Mouse (Mus musculus): ENCODE results near the gene Eif3i. TPM values are rescaled to one million over a fixed set of nuclear protein-coding genes. Genes with fewer than 3 reads are reported as not detected.

Gene Eif3i
- polyA plus RNA-seq, 1 experiment from 2014 or later = 288 TPM

DNA sequence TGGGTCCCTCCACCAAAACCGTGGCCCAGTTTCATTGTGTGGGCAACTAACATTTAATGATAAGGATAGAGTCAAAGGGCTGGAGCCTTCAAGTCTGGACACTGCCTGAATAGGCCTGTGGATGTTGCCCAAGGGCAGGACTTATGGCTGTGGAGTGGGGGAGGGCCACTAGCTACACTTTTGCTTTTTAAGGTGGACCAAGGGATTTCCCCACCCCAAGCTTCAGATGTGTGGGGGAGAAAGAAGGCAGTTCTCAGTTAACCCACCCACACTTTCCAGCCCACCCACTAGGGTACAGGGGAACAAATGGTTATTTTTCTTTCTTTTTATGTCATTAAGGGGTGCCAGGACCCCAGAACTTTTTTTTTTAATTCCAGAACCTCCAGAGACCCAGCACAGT, 16.1 kb downstream of the Eif3i start:
- H3K9me3 ChIP-seq = no peaks in the 10 kb centered on the region
- no peaks in the 10 kb centered on the region for H3K27me3 ChIP-seq
- no peaks in the 10 kb centered on the region for H3K36me3 ChIP-seq
- no peak overlapping the region for H3K27ac ChIP-seq
- H3K4me1 ChIP-seq = peaks cover 12% of the 10 kb centered on the region
- peak overlapping the region; percentile 71 for H3K4me2 ChIP-seq (replicated peaks)
- 75% methylated on average over 1 of the region's 1 CpGs for WGBS
- no peak for ATAC-seq (ENCODE audit: low FRiP score, low read depth)
- H3K9ac ChIP-seq = peak overlapping the region; percentile 67; the same call in 1 of the 2 replicates
- H3K4me3 ChIP-seq = peak overlapping the region; percentile 53

DNA sequence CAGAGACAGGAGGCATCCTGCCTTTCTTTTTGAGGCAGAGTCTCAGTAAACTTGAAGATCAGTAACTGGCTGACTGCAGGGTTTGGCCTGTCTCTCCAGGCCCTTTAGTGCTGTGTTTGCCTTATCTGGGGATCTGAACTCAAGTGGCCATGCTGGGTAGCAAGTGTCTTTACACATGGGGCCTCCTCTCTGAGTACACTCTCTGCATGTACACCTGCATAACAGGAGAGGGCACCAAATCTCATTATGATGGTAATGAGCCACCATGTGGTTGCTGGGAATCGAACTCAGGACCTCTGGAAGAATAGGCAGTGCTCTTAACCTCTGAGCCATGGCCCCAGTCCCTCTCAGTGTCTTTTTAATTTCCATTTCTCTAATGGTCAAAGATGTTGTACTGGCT, 18.2 kb downstream of the Eif3i start:
- no peaks in the 10 kb centered on the region for H3K9me3 ChIP-seq
- H3K4me3 ChIP-seq = no peak overlapping the region
- no peaks in the 10 kb centered on the region for H3K36me3 ChIP-seq
- peaks cover 12% of the 10 kb centered on the region for H3K4me1 ChIP-seq
- no peak overlapping the region for H3K4me2 ChIP-seq (replicated peaks)
- H3K9ac ChIP-seq = no peak overlapping the region
- H3K27ac ChIP-seq = no peak overlapping the region
- WGBS = 91% methylated on average over 1 of the region's 1 CpGs
- ATAC-seq (ENCODE audit: low FRiP score, low read depth) = no peak
- H3K27me3 ChIP-seq = no peaks in the 10 kb centered on the region

DNA sequence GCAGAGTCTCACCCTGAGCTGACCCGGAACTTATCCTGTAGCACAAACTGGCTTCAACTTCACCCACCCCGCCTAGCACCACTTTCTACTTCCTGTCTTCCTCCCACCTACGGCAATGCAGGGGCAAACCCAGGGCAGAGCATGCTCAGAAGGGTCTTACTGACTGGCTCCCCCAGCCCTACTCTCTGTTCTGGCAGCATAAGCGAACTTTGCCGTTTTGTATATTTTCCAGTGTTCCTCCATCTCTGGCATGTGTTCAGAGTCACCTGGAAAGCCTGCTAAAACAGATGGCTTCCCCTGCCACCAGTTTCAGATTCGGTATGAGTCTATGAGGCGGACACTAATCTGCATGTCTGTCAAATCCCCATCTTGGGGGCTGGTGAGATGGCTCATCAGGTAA, 20.1 kb downstream of the Eif3i start:
- H3K4me1 ChIP-seq = peaks cover 12% of the 10 kb centered on the region
- 56% methylated on average over 7 of the region's 7 CpGs for WGBS
- H3K36me3 ChIP-seq = no peaks in the 10 kb centered on the region
- no peaks in the 10 kb centered on the region for H3K27me3 ChIP-seq
- no peak overlapping the region for H3K4me3 ChIP-seq
- no peak overlapping the region for H3K4me2 ChIP-seq (replicated peaks)
- no peaks in the 10 kb centered on the region for H3K9me3 ChIP-seq
- H3K27ac ChIP-seq = no peak overlapping the region
- ATAC-seq (ENCODE audit: low FRiP score, low read depth) = no peak
- H3K9ac ChIP-seq = no peak overlapping the region

DNA sequence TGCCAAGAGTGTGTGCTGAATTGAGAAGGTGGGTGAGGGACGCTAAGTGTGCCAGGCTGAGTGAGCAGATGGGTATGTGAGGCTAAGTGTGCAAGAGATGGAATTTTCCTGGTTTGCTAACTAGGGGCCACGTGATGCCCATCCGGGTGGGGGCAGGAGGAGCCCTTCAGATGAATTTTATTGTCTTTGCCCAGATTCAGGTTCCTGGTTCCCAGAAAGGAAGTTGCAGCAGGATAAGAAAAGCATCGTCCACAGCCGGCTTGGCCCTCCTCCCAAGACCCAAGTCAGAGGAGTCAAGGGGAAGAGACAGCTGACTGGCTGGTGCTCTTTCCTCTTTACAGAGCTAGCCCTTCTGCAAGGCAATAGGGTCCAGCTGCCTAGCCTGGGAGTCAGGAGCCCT, 22.0 kb downstream of the Eif3i start, which contains the start of gene Fam167b:
Gene Fam167b (minus strand): TSS at position 84 of the 400 bp plus-strand sequence.
- 89% methylated on average over 5 of the region's 5 CpGs for WGBS
- no peak for ATAC-seq (ENCODE audit: low FRiP score, low read depth)
- no peaks in the 10 kb centered on the region for H3K36me3 ChIP-seq

DNA sequence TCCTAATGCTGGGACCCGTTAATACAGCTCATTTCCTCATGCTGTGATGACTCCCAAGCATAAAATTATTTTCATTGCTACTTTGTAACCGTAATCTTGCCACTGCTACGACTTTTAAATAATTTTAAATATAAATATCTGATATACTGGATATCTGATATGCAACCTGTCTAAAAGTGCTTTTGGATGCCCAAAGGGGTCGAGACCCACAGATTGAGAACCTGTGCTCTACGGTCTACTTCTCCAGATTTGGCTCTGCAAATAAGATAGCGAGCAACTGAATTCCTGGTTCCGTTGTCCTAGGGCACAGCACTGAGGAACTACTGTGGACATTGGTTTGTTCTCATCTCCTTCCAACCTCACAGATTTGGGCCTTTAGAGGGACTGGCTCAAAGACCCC, 22.8 kb downstream of the Eif3i start:
- H3K27me3 ChIP-seq = no peaks in the 10 kb centered on the region
- 82% methylated on average over 7 of the region's 7 CpGs for WGBS
- no peak overlapping the region for H3K9ac ChIP-seq
- H3K4me3 ChIP-seq = no peak overlapping the region
- H3K9me3 ChIP-seq = no peaks in the 10 kb centered on the region
- peaks cover 8% of the 10 kb centered on the region for H3K4me1 ChIP-seq
- H3K27ac ChIP-seq = no peak overlapping the region
- H3K4me2 ChIP-seq (replicated peaks) = no peak overlapping the region
- H3K36me3 ChIP-seq = no peaks in the 10 kb centered on the region
- ATAC-seq (ENCODE audit: low FRiP score, low read depth) = no peak

More for the DNA sequence above, 22.0 kb downstream of the Eif3i start, which contains the start of gene Fam167b:
- no peak within 1 kb of the TSS for H3K9ac ChIP-seq
- no peaks in the 10 kb centered on the region for H3K27me3 ChIP-seq
- peaks cover 8% of the 10 kb centered on the region for H3K4me1 ChIP-seq
- H3K27ac ChIP-seq = no peak within 1 kb of the TSS
- H3K9me3 ChIP-seq = no peaks in the 10 kb centered on the region
- H3K4me2 ChIP-seq (replicated peaks) = no peak within 1 kb of the TSS; the same call in 1 of the 2 replicates
- no peak within 1 kb of the TSS for H3K4me3 ChIP-seq

DNA sequence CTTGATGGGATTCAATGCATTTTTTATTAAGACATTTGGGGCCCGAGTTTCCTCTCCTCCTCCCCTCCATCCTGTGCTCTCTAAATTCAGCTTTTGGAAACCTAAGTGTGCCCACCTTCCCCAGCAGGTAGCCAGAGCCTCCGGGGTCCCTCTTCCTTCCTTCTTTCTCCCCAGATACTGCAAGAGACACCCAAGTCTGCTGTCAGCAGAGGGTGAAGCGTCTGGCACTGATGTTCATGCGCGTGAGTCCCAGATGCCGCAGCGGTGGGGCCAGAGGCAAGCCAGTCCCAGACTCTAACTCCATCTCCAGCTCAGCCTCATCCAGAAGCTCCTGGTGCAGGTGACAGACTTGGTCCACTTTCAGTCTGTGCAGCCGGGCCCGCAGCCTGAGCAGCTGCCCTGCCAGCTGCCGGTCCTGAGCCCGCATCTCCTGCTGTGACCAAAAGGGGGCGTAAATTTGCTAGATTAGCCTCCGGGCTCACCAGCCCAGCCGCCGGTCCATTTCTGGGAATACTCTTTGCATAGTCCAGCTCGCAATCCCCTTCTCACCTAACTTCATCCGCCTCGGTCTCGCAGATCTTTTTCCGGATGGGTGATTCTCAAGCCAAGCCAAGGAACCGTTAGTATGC, 23.5 kb downstream of the Eif3i start:
- Histone ChIP-seq H3K9ac (no peak overlapping the region; the same call in 1 of the 2 replicates), H3K4me3 (no peak overlapping the region), H3K27ac (no peak overlapping the region), H3K36me3 (no peaks in the 10 kb centered on the region), H3K4me2 (replicated peaks) (peak overlapping the region; percentile 19; the same call in 1 of the 2 replicates), H3K4me1 (peaks cover 8% of the 10 kb centered on the region), H3K9me3 (no peaks in the 10 kb centered on the region), H3K27me3 (no peaks in the 10 kb centered on the region)
- WGBS = 35% methylated on average over 21 of the region's 21 CpGs
- no peak for ATAC-seq (ENCODE audit: low FRiP score, low read depth)

DNA sequence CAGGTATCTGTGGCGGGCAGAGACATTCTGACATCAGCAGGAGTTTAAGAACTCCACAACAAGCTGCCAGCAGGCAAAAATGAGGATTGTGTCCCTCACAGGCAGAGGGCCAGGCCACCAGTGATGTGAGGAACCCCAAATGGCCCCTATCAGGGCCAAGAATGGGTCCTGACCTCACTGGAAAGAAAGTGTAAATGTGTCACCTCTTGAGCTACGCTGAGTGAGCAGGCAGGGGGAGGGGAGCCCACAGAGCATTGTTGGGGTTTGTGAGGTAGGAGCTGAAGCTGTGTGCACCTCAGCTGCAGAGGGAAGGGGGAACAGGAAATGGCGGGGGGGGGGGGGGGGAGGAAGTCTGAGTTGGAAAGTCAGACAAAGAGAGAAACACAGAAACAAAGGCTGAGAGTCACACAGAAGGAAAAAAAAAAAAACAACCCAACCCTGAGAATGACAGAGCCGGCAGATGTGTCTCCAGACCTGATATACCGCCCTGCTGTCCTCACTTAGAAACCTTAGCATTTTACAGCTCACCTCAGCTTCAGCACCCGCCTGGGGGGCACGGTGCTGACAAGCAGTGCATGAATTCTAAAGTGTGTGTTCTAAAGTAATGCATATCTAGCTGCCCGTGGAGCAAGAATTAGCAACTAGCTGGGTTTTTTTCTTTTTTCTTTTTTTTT, 25.1 kb downstream of the Eif3i start:
- Histone ChIP-seq H3K4me1 (peaks cover 8% of the 10 kb centered on the region), H3K4me3 (no peak overlapping the region), H3K27me3 (no peaks in the 10 kb centered on the region), H3K9me3 (no peaks in the 10 kb centered on the region), H3K36me3 (no peaks in the 10 kb centered on the region), H3K9ac (no peak overlapping the region), H3K27ac (peak overlapping the region; percentile 69; the same call in 1 of the 2 replicates), H3K4me2 (replicated peaks) (peak overlapping the region; percentile 36)
- WGBS = 24% methylated on average over 7 of the region's 8 CpGs
- peak; percentile 66; the same call in 1 of the 2 replicates for ATAC-seq (ENCODE audit: low FRiP score, low read depth)

DNA sequence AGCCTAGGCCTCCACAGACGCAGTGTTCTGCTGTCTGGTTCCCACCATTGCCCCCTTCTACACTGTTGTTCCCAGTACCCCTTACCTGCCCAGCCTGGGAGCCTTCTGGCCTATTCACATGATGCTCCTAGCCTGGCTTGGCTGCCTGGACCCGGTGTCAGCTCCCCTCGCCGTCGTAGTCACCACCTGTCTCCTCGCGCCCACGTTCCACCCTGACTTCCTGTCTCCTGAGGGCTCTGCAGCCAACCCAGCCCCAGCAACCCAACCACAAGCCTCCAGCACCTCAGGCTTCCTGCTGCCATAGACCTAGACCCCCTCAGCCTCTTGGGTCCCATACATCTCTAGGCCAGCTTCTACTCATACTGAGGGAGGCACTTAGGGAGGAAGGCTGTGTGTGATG, 27.0 kb downstream of the Eif3i start, which contains the start of gene Lck:
Gene Lck (minus strand): TSS at position 212 of the 400 bp plus-strand sequence.
- Histone ChIP-seq H3K9ac (no peak within 1 kb of the TSS), H3K9me3 (no peaks in the 10 kb centered on the region), H3K36me3 (no peaks in the 10 kb centered on the region), H3K4me2 (replicated peaks) (no peak within 1 kb of the TSS), H3K4me1 (peaks cover 8% of the 10 kb centered on the region), H3K27ac (no peak within 1 kb of the TSS), H3K4me3 (no peak within 1 kb of the TSS), H3K27me3 (no peaks in the 10 kb centered on the region)
- 86% methylated on average over 8 of the region's 8 CpGs for WGBS
- no peak for ATAC-seq (ENCODE audit: low FRiP score, low read depth)

DNA sequence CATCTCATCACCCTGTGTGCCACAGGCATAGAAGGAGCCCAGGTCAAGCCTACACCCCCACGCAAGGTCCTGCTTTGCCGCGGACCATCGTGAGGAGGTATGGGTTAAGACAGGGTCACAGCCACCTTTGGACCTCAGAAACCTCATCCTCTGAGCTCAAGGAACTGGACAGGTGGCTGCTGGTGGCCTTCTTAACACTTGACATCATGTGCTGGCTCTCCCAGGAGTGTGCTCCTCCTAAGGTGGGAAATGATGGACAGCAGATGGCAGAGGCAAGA, 27.4 kb downstream of the Eif3i start:
- H3K9me3 ChIP-seq = no peaks in the 10 kb centered on the region
- no peak overlapping the region for H3K9ac ChIP-seq
- no peaks in the 10 kb centered on the region for H3K36me3 ChIP-seq
- H3K4me1 ChIP-seq = peaks cover 8% of the 10 kb centered on the region
- H3K4me2 ChIP-seq (replicated peaks) = no peak overlapping the region
- no peak overlapping the region for H3K4me3 ChIP-seq
- H3K27ac ChIP-seq = no peak overlapping the region
- ATAC-seq (ENCODE audit: low FRiP score, low read depth) = no peak
- 94% methylated on average over 4 of the region's 4 CpGs for WGBS
- no peaks in the 10 kb centered on the region for H3K27me3 ChIP-seq

DNA sequence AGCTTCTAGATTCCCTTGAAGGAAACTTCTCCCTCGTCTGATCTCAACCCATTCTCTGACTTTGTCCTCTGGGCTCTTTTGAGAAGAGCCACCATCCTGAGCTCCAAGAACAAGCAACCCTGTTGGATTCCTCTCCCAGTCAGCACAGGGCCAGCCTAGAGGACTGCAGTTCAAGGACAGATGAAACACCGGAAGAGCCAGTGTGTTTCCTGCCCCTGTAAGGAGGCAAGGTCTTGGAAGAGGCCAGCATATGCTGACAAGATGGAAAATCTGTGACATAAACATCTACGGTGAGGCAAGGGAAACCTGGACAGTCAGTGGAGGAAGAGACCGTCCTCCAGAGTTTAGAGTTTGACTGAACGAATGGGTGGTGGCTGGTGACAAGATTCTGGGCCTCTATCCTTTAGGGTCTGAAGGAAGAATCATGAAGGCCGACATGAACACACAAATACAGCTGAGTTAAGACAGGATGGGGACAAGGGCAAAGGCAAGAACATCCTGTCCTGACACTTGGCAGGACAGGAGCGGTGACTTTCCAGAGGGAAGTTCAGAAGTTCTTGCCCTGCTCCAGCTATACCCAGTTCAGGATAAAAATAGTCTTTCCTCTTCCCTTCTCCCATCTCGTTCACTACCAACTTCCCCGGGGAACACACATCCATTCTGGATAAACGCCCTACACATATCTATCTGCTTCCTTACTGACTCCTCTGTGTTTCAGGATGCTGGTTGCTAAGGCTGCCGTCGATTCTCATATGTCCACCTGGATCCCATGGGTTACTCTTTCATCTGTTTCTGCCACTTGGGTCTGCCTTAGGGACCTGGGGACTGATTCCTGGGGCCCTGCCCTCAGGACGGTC, 28.0 kb downstream of the Eif3i start:
- Histone ChIP-seq H3K4me1 (peaks cover 8% of the 10 kb centered on the region), H3K4me3 (no peak overlapping the region), H3K9ac (no peak overlapping the region), H3K27me3 (no peaks in the 10 kb centered on the region), H3K36me3 (no peaks in the 10 kb centered on the region), H3K27ac (no peak overlapping the region), H3K4me2 (replicated peaks) (no peak overlapping the region), H3K9me3 (no peaks in the 10 kb centered on the region)
- WGBS = 81% methylated on average over 13 of the region's 13 CpGs
- no peak for ATAC-seq (ENCODE audit: low FRiP score, low read depth)

DNA sequence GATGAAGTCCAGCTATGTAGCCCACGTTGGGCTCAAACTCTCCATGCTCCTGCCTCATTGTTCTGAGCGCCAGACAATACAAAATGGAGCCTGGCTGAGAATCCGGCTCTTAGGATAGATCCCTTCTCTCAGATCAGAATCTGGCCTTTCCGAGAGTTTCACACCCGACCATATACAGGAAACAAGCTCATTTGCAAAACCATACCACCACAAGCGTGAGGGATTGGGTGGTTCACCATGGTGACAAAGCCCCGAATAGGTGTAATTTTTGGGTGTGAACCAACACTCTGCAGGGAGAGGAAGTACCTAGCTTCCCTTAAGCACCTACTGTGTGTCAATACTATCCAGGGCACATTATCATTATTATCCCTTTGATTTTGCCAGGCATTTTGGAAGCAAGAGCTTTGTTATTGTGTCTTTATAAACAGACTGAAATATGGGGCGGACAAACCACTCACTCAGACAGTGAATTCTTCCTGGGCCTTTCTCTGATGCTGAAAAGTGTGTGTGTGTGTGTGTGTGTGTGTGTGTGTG, 28.8 kb downstream of the Eif3i start:
- Histone ChIP-seq H3K4me2 (replicated peaks) (no peak overlapping the region), H3K27ac (no peak overlapping the region), H3K36me3 (no peaks in the 10 kb centered on the region), H3K4me3 (no peak overlapping the region), H3K9me3 (no peaks in the 10 kb centered on the region), H3K4me1 (peaks cover 8% of the 10 kb centered on the region), H3K9ac (no peak overlapping the region), H3K27me3 (no peaks in the 10 kb centered on the region)
- no peak for ATAC-seq (ENCODE audit: low FRiP score, low read depth)
- 71% methylated on average over 8 of the region's 8 CpGs for whole genome bisulfite sequencing

DNA sequence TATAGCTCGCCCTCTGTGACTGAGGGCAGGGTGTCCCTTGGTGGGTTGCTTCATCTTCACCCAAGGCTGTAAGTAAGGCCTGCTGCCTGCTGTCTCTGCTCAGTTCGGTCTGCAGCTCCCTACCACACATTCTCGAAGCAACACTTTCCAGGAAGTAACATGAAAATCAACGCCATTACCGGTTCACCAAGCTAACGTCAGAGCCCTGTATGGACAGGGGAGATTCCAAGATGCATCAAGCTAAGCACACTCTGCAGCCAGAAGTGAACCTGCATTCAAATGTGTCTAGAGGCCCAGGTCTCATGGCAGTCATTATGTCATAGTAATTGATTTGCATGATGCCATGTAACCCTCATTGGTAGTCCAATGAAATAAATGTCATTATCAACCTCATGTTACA, 30.4 kb downstream of the Eif3i start:
- Histone ChIP-seq H3K9ac (no peak overlapping the region), H3K27me3 (no peaks in the 10 kb centered on the region), H3K9me3 (no peaks in the 10 kb centered on the region), H3K4me3 (no peak overlapping the region), H3K27ac (no peak overlapping the region), H3K4me2 (replicated peaks) (no peak overlapping the region), H3K4me1 (peaks cover 2% of the 10 kb centered on the region), H3K36me3 (no peaks in the 10 kb centered on the region)
- no peak for ATAC-seq (ENCODE audit: low FRiP score, low read depth)
- WGBS = 85% methylated on average over 6 of the region's 6 CpGs
